Mouse (Mus musculus) G1E-ER4 (cell line): ENCODE data around the gene Supt20. TPM values are rescaled to one million over a fixed set of nuclear protein-coding genes. Genes with fewer than 3 reads are reported as not detected.

Experiments used
- GATA1 ChIP-seq: IDR thresholded peaks from one replicate; pipeline ENCODE4 v1.8.0; 2012; ENCODE audit warnings: low read length, inconsistent platforms
- polyA plus RNA-seq: library from polyadenylated mRNA; stranded (reverse); fragments of >175 nt; gene quantifications from 2 replicates; pipeline ENCODE4 v1.2.3, GENCODE M21; 2012

The Supt20 gene
- polyA plus RNA-seq, 1 experiment = 2.8 TPM

- no peak for TF ChIP-seq GATA1
Observed at GRCm38 (mm10) chr3:54681310-54682204, 11.1 kb upstream of the Supt20 start.

- TF ChIP-seq GATA1 = no peak
Observed at GRCm38 (mm10) chr3:54685202-54685601, 7.4 kb upstream of the Supt20 start.

- no peak for TF ChIP-seq GATA1
Observed at GRCm38 (mm10) chr3:54687245-54687644, 5.4 kb upstream of the Supt20 start.

GRCm38 (mm10) chr3:54689091-54689490 lies 3.5 kb upstream of the Supt20 start:
- TF ChIP-seq GATA1 = no peak

DNA sequence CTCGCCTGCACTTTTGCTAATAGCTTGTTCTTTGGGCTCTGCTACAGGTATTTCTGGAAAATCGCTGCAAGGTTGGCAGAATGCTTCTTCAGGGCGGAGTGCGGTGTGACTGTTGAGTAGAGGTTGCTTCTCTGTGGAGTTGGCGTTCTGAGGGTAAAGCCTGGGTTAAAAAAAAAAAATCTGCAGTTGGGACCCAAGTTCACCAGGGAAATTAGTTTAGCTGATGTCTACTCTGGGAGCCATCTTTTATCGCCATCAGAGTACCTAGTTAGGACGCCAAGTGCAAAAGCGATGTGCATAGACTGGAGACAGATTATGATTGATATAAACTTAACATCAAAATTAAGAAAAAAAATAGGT lies 429 bp downstream of the Supt20 start:
- no peak for TF ChIP-seq GATA1

DNA sequence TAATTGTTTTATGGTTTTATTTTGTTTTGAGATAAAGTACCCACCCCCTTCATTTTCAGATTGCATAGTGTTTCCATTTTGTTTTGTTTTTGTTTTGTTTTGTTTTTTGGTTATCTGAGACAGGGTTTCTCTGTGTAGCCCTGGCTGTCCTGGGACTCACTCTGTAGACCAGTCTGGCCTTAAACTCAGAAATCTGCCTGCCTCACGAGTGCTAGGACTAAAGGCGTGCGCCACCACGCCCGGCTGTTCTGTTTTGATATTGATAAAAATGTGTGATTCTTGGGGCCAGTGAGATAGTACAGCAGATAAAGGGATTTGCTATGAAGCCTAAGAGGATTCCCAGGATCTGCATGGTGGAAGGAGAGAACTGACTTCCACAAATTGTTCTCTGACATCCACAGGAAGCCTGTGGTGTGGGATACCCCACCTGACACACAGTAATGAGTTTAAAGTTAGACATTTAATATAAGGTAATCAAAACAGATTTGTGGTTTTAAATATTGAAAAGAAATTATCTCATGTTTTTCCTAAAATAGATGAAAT lies 7.2 kb downstream of the Supt20 start:
- TF ChIP-seq GATA1 = peak; percentile 7

GRCm38 (mm10) chr3:54708972-54709371 lies 16.4 kb downstream of the Supt20 start:
- no peak for TF ChIP-seq GATA1

DNA sequence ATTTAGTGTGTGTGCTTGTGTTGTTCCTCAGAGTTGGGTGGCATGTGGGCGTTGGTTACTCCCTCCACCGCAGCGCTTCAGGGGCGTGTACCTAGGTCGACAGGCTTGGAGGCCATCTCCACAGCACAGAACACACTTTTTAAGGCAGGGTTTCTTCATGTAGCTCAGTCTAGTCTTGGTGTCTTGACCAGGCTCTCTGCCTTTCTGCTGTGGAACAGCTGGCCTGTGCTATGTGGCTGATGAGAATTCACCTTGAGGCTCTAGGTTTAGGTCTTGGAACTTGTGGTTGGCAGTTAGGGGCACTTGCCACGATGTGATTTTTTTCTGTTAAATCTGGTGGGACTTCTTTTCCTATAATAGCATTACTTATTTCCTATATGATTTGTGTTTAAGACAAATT lies 21.6 kb downstream of the Supt20 start, which contains the start of gene Gm21958:
TSS of gene Gm21958 (minus strand) at position 101 of the 400 bp plus-strand sequence.
- no peak for TF ChIP-seq GATA1

GRCm38 (mm10) chr3:54715461-54715860 lies 22.9 kb downstream of the Supt20 start:
- no peak for TF ChIP-seq GATA1

GRCm38 (mm10) chr3:54717348-54717747 lies 24.7 kb downstream of the Supt20 start:
- no peak for TF ChIP-seq GATA1

DNA sequence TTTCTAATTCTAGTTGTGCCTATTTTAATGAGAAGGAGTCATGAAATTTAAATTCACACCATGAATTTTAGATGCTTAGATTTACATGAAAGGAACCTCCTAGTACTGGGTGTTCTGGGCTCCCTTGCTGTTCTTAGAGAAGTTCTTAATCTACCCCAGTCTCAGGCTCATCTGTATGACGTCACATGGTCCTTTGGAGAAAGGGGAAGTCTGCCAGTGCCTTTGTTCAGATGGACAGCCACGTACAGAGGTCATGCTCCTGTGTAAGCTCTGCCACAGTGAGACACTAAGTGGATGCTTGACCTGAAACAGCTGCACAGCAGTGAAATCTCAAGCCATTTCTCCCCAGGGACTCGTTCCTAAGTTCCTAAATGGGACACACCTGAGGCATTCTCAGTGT lies 26.3 kb downstream of the Supt20 start:
- TF ChIP-seq GATA1 = no peak

GRCm38 (mm10) chr3:54723741-54724500 lies 31.3 kb downstream of the Supt20 start:
- no peak for TF ChIP-seq GATA1

GRCm38 (mm10) chr3:54725344-54725743 lies 32.7 kb downstream of the Supt20 start:
- TF ChIP-seq GATA1 = no peak

- no peak for TF ChIP-seq GATA1
Observed at GRCm38 (mm10) chr3:54727588-54727987, 35.0 kb downstream of the Supt20 start.

GRCm38 (mm10) chr3:54728100-54728499 lies 35.5 kb downstream of the Supt20 start:
- TF ChIP-seq GATA1 = no peak

- no peak for TF ChIP-seq GATA1
Observed at GRCm38 (mm10) chr3:54731626-54732150, 39.1 kb downstream of the Supt20 start.

DNA sequence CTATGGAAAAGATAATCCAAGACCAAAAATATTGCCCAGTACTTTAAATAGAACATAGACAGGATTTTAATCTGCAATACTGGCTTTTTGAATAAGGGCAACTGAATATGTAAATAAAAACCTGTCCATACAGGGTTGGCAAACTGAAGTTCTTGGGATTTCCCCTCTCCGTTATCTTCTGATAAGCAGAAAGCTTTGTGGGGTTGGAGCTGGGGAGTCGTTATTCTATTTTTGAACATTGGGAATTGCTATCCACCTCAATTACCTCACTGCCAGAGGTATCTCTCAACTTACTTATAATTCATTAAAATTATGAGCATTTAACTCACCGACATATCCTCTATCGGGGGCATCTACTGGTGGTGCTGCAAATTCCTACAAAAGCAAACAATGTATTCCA lies 39.8 kb downstream of the Supt20 start:
- TF ChIP-seq GATA1 = no peak
